Mouse (Mus musculus): Measurements from ENCODE around the gene Xab2.
"Not testable (repeated sequence)": the region's sequence is repeated elsewhere in the genome, so short reads cannot be mapped to it uniquely, and the experiment has no call there.

Xab2 gene

GRCm38 (mm10) chr8:3609046-3609815 is 11.9 kb downstream of the Xab2 start:
- peak; percentile 39 for DNase-seq (ENCODE audit: low read depth)

- DNase-seq (ENCODE audit: low read depth) = no peak
These were observed 13.3 kb downstream of the Xab2 start for GRCm38 (mm10) chr8:3607822-3608221.

GRCm38 (mm10) chr8:3606593-3606992 is 14.5 kb downstream of the Xab2 start:
- peak; percentile 24 for DNase-seq (ENCODE audit: low read depth)

- no peak for DNase-seq (ENCODE audit: low read depth)
These were observed 17.7 kb downstream of the Xab2 start for GRCm38 (mm10) chr8:3603439-3603838.

- DNase-seq (ENCODE audit: low read depth) = peak; percentile 78
These were observed 20.7 kb downstream of the Xab2 start for GRCm38 (mm10) chr8:3600401-3600800.

GRCm38 (mm10) chr8:3599219-3599618 is 21.9 kb downstream of the Xab2 start:
- DNase-seq (ENCODE audit: low read depth) = no peak

GRCm38 (mm10) chr8:3598054-3598453 is 23.1 kb downstream of the Xab2 start:
- no peak for DNase-seq (ENCODE audit: low read depth)

GRCm38 (mm10) chr8:3594466-3594865 is 26.6 kb downstream of the Xab2 start:
- DNase-seq (ENCODE audit: low read depth) = no peak

GRCm38 (mm10) chr8:3593470-3593869 is 27.6 kb downstream of the Xab2 start:
- peak; percentile 55 for DNase-seq (ENCODE audit: low read depth)

- no peak for DNase-seq (ENCODE audit: low read depth)
These were observed 32.9 kb downstream of the Xab2 start for GRCm38 (mm10) chr8:3588258-3588633.

- no peak for DNase-seq (ENCODE audit: low read depth)
These were observed 33.5 kb downstream of the Xab2 start for GRCm38 (mm10) chr8:3587391-3588257.

- DNase-seq (ENCODE audit: low read depth) = no peak
These were observed 34.1 kb downstream of the Xab2 start, which contains the start of gene Camsap3 for GRCm38 (mm10) chr8:3586993-3587390. Camsap3 (plus strand) TSS chr8:3587293.

GRCm38 (mm10) chr8:3586452-3586851 is 34.7 kb downstream of the Xab2 start:
- no peak for DNase-seq (ENCODE audit: low read depth)

GRCm38 (mm10) chr8:3581961-3582360 is 39.2 kb downstream of the Xab2 start:
- DNase-seq (ENCODE audit: low read depth) = not testable (repeated sequence)

GRCm38 (mm10) chr8:3579390-3580364 is 41.4 kb downstream of the Xab2 start:
- DNase-seq (ENCODE audit: low read depth) = no peak

- DNase-seq (ENCODE audit: low read depth) = no peak
These were observed 44.7 kb downstream of the Xab2 start for GRCm38 (mm10) chr8:3576211-3576960.

GRCm38 (mm10) chr8:3574546-3574945 is 46.6 kb downstream of the Xab2 start:
- DNase-seq (ENCODE audit: low read depth) = no peak

- DNase-seq (ENCODE audit: low read depth) = no peak
These were observed 51.3 kb downstream of the Xab2 start for GRCm38 (mm10) chr8:3569784-3570183.

GRCm38 (mm10) chr8:3568378-3568777 is 52.7 kb downstream of the Xab2 start:
- DNase-seq (ENCODE audit: low read depth) = no peak

- DNase-seq (ENCODE audit: low read depth) = peak; percentile 33
These were observed 53.3 kb downstream of the Xab2 start, which contains the start of gene C330021F23Rik for GRCm38 (mm10) chr8:3567641-3568371. C330021F23Rik (plus strand) TSS chr8:3567990.
